In the genomic region with DNA sequence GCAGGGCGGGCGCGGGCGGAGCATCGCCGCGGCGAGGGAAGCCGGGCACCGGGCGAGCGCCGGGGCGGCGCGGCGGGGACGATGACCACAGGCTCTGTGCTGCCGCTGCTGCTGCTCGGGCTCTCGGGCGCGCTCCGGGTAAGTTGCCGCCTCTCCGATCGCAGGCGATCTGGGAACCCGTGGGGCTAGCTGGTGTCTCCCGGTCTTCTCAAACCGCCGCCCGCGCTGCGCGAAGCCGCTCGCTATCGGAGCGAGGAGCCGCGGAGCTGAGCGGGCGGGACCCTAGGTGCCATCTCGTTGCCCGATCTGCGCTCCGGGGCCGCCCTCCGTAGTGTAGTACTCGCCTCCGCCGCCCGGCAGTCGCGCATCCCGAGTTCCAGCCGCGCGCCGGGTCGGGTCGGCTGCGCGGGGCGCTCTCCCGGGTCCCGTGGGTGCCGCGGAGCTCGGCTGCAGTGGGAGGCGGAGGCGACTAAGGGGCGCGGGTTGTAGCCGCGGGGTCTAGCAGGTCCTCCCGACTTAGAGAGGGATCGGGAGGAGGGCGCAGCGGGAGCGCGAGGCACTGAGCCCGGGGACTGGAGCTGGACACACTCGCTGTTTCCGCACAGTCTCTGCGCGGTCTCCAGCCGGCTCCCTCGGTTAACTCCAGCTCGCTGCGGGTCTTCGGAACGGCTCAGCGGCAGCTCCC, we compare ENCODE assay signal across 8 mouse cellular contexts. TPM values are rescaled to one million over a fixed set of nuclear protein-coding genes. Genes with fewer than 3 reads are reported as not detected.
DNase-seq lines count a peak whose midpoint lies in the region; ATAC-seq and TF ChIP-seq lines count a peak whose summit lies in the region.

No protein-coding gene starts in this region.

- H3K4me3 ChIP-seq in layer of hippocampus, adult 2 months, result peak overlapping the region; percentile 73
- peak overlapping the region; percentile 82 for H3K4me3 ChIP-seq in gastrocnemius, adult 2 months
- peak overlapping the region; percentile 60 for H3K4me3 ChIP-seq in intestine, postnatal 0 days (ENCODE audit: low read depth, low read length)
- peak overlapping the region; percentile 49 for H3K4me3 ChIP-seq in liver, embryonic 15.5 days (replicated peaks)
- H3K4me3 ChIP-seq in neural tube, embryonic 14.5 days (ENCODE audit: low read depth, low read length), result peak overlapping the region; percentile 73

- H3K27me3 ChIP-seq in intestine, postnatal 0 days (replicated peaks; ENCODE audit: control insufficient read depth, insufficient read depth, low read length), result peaks cover 30% of the 10 kb centered on the region
- H3K27me3 ChIP-seq in liver, embryonic 15.5 days, result peaks cover 56% of the 10 kb centered on the region
- no peaks in the 10 kb centered on the region for H3K27me3 ChIP-seq in neural tube, embryonic 14.5 days (ENCODE audit: control insufficient read depth, insufficient read depth, low read length)

- H3K9me3 ChIP-seq in intestine, postnatal 0 days (ENCODE audit: control insufficient read depth), result no peaks in the 10 kb centered on the region
- H3K9me3 ChIP-seq in liver, embryonic 15.5 days (replicated peaks), result no peaks in the 10 kb centered on the region
- no peaks in the 10 kb centered on the region for H3K9me3 ChIP-seq in neural tube, embryonic 14.5 days (ENCODE audit: control insufficient read depth, low read length)

- TF ChIP-seq CTCF in layer of hippocampus, adult 2 months (conservative IDR thresholded peaks at IDR 0.05), result peak; percentile 57
- TF ChIP-seq CTCF in gastrocnemius, adult 2 months (IDR thresholded peaks at IDR 0.05), result peak; percentile 9; the same call in 1 of the 2 replicates
- peak; percentile 42 for TF ChIP-seq CTCF in intestine, postnatal 0 days (IDR thresholded peaks at IDR 0.05; ENCODE audit: low read depth)

- peaks cover 7% of the 10 kb centered on the region; the same call in 1 of the 2 replicates for H3K4me1 ChIP-seq in intestine, postnatal 0 days (replicated peaks; ENCODE audit: control insufficient read depth, insufficient read depth, low read length)
- no peaks in the 10 kb centered on the region for H3K4me1 ChIP-seq in liver, embryonic 15.5 days (replicated peaks)
- peaks cover 21% of the 10 kb centered on the region for H3K4me1 ChIP-seq in neural tube, embryonic 14.5 days (ENCODE audit: control insufficient read depth, insufficient read depth, low read length)

- H3K27ac ChIP-seq in layer of hippocampus, adult 2 months, result peak overlapping the region; percentile 74
- H3K27ac ChIP-seq in gastrocnemius, adult 2 months, result peak overlapping the region; percentile 20; the same call in 1 of the 2 replicates
- H3K27ac ChIP-seq in intestine, postnatal 0 days (ENCODE audit: low read depth, low read length), result no peak overlapping the region; the same call in 1 of the 2 replicates
- H3K27ac ChIP-seq in liver, embryonic 15.5 days (replicated peaks), result no peak overlapping the region
- H3K27ac ChIP-seq in neural tube, embryonic 14.5 days (ENCODE audit: low read depth, low read length), result peak overlapping the region; percentile 82

- H3K36me3 ChIP-seq in intestine, postnatal 0 days (ENCODE audit: control insufficient read depth, insufficient read depth), result no peaks in the 10 kb centered on the region
- H3K36me3 ChIP-seq in liver, embryonic 15.5 days (replicated peaks), result no peaks in the 10 kb centered on the region
- H3K36me3 ChIP-seq in neural tube, embryonic 14.5 days (ENCODE audit: control insufficient read depth, insufficient read depth, low read length), result no peaks in the 10 kb centered on the region

- peak; percentile 10 to 29 for DNase-seq in layer of hippocampus, adult 2 months (ENCODE audit: low spot score in 2 of 2)
- no peak for DNase-seq in layer of hippocampus, adult 9-10 months (ENCODE audit: low spot score)
- peak; percentile 66 to 81 for DNase-seq in cerebellum, postnatal 36 days
- DNase-seq in gastrocnemius, adult 2 months, result peak; percentile 31
- DNase-seq in T-cell, adult 2 months (ENCODE audit: low spot score), result no peak

- intact Hi-C loops in gastrocnemius, adult 2 months (cut with DNase I), result no loop called here

- peak overlapping the region; percentile 42; the same call in 1 of the 2 replicates for H3K9ac ChIP-seq in intestine, postnatal 0 days (ENCODE audit: low read depth, low read length)
- H3K9ac ChIP-seq in liver, embryonic 15.5 days, result no peak overlapping the region
- peak overlapping the region; percentile 84 for H3K9ac ChIP-seq in neural tube, embryonic 14.5 days (replicated peaks; ENCODE audit: low read depth, low read length)

- under 1% methylated on average over 76 of the region's 95 CpGs for WGBS in intestine, postnatal 0 days
- under 1% methylated on average over 88 of the region's 95 CpGs for WGBS in liver, embryonic 15.5 days (ENCODE audit: insufficient replicate concordance)
- under 1% methylated on average over 73 of the region's 95 CpGs for WGBS in neural tube, embryonic 14.5 days

- peak overlapping the region; percentile 99 for H3K4me2 ChIP-seq in intestine, postnatal 0 days (replicated peaks; ENCODE audit: low read depth)
- H3K4me2 ChIP-seq in liver, embryonic 15.5 days, result peak overlapping the region; percentile 69
- peak overlapping the region; percentile 88 for H3K4me2 ChIP-seq in neural tube, embryonic 14.5 days (ENCODE audit: low read depth, low read length)

- peak; percentile 77 for ATAC-seq in intestine, postnatal 0 days
- ATAC-seq in liver, embryonic 15.5 days (ENCODE audit: insufficient read depth), result no peak
- ATAC-seq in neural tube, embryonic 14.5 days (ENCODE audit: low read depth), result peak; percentile 79

RNA-seq across cellular contexts. Expression of a gene that starts 0.5 kb away (rescaled TPM):
- 10 to 100 TPM in 1 of 2 experiments, 1 to 10 TPM in 1; 8.5 to 12.4 TPM for total RNA-seq in layer of hippocampus, adult 2 months (2021)
- 10 to 100 TPM in 1 of 2 experiments, 1 to 10 TPM in 1; 5.2 to 11.7 TPM for total RNA-seq in gastrocnemius, adult 2 months (2021)
- 2.4 and 3.0 TPM in 2 replicates for polyA plus RNA-seq in intestine, postnatal 0 days (2015; fragmentation: Nextera tagmentation; extraction: Ambion mirVana)
- polyA plus RNA-seq in liver, embryonic 15.5 days (2015; fragmentation: Nextera tagmentation; extraction: Ambion mirVana), result 0.29 and 0.31 TPM in 2 replicates
- polyA plus RNA-seq in neural tube, embryonic 14.5 days (2014; fragmentation: Nextera tagmentation; extraction: Ambion mirVana), result 29.5 and 29.8 TPM in 2 replicates

Comparison
In these comparisons a context has a peak if more than half of its experiments do, and no peak if none do; other contexts are left out.
1. DNase-seq: peak in layer of hippocampus, adult 2 months (2 of 2), cerebellum, postnatal 36 days (2 of 2) and gastrocnemius, adult 2 months (single experiment); none in layer of hippocampus, adult 9-10 months (single experiment) and T-cell, adult 2 months (single experiment).
2. H3K27ac ChIP-seq: peak in layer of hippocampus, adult 2 months (single experiment), gastrocnemius, adult 2 months (single experiment) and neural tube, embryonic 14.5 days (single experiment); none in intestine, postnatal 0 days (single experiment) and liver, embryonic 15.5 days (single experiment).
3. Peak in every context shown above with its lines, with median percentiles within 50 percentile points of each other: H3K4me3 ChIP-seq, CTCF ChIP-seq and H3K4me2 ChIP-seq.